Mouse (Mus musculus) effector memory CD4-positive, alpha-beta T cell, adult 7 months (primary cell): ENCODE data around the gene Rnf126. TPM values are rescaled to one million over a fixed set of nuclear protein-coding genes. Genes with fewer than 3 reads are reported as not detected.

Experiments used
- polyA plus RNA-seq: library from polyadenylated mRNA; unstranded; fragments of 100-300 nt; shearing (Covaris generic); gene quantifications from one replicate; pipeline ENCODE4 v1.2.1, GENCODE M21; 2017

Rnf126 gene
- 41.8 TPM for polyA plus RNA-seq

DNA sequence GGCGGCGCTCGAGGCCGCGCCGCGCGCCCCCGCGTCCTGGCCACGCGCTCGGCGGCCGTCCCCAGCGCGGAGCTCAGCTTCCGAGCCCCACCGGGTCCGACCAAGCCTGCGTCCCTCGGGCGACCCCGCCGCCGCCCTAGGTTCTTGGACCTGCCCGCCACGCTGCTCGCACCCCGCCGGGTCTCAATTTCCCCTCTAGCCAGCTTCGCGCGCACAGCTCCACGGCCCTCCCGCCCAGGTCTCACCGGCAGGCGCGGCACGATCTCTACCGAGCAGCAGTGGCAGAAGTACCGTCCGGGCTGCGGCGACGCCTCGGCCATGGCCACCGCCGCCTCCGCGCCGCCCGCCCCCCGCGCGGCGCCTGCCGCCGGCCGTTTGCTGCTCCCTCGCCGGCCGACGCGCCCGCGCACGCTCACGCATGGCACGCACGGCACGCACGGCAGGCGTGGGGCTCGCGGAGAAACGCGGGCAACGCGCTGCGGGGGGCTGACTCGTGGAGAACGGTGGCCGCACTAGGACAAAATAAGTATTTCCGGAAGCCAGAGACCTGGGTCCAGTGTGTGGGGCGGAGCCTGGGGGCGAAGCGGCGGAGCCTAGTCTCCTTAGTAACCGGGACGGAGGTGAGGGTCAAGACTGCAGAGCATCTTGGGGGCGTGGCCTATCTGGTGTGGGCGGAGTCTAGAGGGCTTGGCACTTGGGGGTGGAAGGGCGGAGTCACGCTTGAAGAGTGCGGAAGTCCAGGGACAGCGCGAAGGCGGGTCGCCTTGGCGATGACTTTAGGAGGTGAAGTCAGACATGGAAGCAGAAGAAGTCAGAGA is at the start of gene Rnf126:
Gene Rnf126 (minus strand): TSS at position 445 of the 818 bp plus-strand sequence.

DNA sequence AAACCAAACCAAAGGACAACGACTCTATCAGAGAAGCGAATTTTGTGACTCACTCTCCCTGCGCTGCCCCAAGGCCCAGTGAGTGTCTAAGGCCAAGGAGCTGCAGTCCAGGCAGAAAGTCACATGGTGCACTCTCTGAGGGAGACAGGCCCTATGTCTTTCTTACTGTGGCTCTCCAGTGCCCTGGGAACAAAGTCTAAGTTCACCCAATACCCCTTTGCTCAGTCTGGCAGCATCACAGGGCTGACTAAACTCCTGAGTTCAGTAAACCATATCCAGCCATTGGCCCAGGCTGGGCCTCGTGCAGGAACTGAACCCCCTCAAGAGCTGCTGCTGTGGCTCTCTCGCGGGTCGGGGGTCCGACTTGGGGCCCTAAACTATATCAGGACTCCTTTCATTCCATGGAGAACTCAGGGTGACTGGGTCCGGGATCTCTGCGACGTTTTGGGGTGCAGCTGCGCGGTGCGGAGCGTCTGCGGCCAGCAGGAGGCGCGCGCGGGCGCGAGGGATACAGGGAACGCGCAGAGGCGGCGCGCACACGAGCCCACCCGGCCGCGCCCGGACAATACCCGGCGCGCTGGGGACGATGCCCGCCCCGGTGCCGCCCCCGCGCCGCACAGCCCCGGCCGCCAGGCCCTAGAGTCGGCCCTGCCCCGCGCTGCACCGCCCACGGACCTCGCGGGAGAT is 26.4 kb upstream of the Rnf126 start, which contains the start of gene Palm:
Gene Palm (plus strand): TSS at position 522 of the 687 bp plus-strand sequence.

DNA sequence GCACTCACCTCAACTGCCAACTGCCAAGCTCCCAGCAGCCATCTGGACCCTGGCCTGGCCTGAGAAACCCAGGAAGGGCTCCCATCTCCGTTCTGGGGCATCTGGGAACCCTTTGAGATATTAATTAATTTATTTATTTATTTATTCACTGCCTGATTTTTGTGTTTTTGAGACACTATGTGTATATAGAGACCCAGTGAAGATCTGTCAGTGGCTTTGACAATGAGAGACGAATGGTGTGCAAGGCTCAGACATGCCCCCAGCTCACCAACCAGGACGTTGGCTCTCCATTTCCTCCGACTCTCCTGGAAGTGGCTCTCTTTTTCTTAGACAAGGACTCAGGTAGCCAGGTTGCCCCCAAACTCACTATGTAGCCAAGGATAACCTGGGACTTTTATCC is 24.1 kb upstream of the Rnf126 start, which contains the start of gene Prss57:
Gene Prss57 (minus strand): TSS at position 101 of the 400 bp plus-strand sequence.

DNA sequence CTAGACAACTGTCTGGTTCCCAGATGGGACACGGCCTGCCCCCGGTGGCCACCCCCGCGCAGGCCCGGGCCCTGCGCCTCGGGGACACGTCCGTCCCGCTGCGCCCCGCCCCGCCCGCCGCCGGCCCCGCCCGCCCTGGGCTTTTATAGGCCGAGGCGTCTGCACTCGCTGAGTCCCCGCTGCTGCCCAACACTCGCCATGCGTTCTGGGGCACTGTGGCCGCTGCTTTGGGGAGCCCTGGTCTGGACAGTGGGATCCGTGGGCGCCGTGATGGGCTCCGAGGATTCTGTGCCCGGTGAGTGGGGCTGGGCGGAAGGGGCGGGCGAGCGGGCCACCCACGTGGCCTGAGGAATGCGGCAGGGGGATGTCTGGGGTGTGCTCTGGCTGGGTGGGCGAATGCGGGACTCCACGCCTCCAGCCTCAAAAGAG is 10.4 kb upstream of the Rnf126 start, which contains the start of gene Fstl3:
Gene Fstl3 (plus strand): TSS at position 170 of the 429 bp plus-strand sequence.

DNA sequence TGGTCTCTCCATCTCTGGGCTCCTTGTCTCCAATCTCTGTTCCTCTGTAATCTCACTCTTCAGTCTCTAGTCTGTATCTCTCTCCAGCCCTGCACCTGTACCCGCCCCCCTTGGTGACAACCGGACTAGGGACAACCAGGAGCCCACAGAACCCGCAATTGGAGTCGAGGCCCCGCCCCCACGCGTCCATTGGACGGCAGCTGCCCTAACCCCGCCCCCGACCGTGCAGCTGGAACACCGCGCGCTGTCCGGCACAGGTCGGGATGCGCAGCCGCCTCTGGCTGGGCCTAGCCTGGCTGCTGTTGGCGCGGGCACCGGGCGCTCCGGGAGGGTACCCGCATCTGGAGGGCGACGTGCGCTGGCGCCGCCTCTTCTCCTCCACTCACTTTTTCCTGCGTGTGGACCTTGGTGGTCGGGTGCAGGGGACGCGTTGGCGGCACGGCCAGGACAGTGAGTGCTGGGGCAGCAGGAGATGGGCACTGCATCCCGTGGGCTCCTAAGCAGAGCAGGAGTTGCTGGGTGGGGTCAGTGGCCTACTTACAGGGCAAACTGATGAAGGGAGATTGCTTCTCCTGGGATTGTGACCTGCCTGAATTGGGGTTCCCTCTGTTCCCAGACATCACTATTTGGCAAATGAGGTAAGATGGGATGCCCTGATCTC is 11.8 kb downstream of the Rnf126 start, which contains the start of gene Fgf22:
Gene Fgf22 (plus strand): TSS at position 221 of the 661 bp plus-strand sequence.

DNA sequence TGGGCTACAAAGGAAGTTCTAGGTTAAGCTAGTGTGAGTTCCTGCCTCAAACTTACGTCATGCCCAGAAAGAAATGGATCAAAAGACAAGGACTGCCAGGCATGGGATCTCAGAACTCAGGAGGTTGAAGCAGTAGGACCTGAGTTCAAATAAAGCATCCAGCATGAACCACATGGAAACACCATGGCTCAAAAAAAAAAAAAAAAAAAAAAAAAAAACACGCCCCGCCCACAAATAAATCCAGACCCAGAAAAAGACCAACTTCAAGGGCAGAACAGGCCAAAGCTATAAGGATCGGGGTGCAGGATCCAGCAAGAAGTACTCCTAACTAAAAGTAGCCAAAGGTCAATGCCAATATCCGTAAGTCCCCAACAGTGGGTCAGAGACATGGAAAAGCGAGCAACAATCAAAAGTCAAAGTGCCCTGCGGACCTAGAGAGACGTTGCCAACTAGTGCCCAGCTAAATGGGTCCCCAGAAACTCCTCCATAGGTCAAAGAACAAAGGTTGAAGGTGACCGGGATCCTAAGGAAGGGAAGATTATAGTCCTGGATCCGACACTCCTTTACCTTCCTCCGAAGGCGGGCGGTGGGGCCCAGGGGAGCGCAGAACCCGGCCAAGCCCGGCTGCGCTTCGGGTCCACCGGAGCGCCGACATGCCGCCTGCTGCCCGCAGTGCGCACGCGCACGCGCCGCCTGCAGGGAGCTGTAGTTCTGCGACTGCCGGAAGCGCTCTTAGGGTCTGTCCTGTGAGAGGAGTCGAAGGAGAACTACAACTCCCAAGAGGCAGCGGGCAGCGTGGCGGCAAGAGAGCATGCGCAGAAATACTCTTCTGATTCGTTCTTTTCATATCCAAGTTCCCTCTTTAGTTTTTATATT is 20.6 kb downstream of the Rnf126 start, which contains the start of gene Polrmt:
Gene Polrmt (minus strand): TSS at position 684 of the 876 bp plus-strand sequence.

DNA sequence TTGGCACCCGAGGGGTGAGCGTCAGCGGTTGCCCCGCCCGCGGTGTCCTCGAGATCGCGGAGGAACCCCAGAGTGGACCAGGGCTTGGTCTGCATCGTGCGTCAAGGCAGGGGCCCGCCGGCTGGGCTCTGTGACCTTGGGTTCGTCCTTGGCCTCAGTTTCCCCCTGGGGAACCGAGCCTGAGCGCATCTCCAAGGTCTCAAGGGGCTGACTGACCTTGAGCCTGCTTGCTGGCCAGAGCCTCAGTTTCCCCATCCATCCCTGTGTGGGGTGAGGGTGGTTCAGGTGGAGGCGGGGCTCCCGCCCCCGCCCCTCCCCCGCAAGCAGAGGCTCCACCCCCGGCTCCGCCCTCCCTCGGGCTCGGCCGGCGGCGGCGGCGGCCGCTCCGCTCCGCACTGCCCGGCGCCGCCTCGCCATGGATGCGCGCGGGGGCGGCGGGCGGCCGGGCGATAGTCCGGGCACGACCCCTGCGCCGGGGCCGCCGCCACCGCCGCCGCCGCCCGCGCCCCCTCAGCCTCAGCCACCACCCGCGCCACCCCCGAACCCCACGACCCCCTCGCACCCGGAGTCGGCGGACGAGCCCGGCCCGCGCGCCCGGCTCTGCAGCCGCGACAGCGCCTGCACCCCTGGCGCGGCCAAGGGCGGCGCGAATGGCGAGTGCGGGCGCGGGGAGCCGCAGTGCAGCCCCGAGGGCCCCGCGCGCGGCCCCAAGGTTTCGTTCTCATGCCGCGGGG is 50.3 kb downstream of the Rnf126 start, which contains the start of gene Hcn2:
Gene Hcn2 (plus strand): TSS at position 381 of the 734 bp plus-strand sequence.

Other genes with a start within 250 kb of the Rnf126 start
- gene Plpp2, start 233.2 kb downstream of the Rnf126 start, polyA plus RNA-seq, result 3.7 TPM
- gene Mier2, start 211.8 kb downstream of the Rnf126 start, polyA plus RNA-seq, result 38.1 TPM
- gene Theg, start 179.6 kb downstream of the Rnf126 start, polyA plus RNA-seq, result 0.35 TPM
- gene C2cd4c, start 152.9 kb downstream of the Rnf126 start, polyA plus RNA-seq, result not detected
- gene Shc2, start 129.0 kb downstream of the Rnf126 start, polyA plus RNA-seq, result 0.17 TPM
- not detected for gene Odf3l2, start 121.2 kb downstream of the Rnf126 start, polyA plus RNA-seq
- 0.54 TPM for gene Madcam1, start 102.4 kb downstream of the Rnf126 start, polyA plus RNA-seq
- gene Tpgs1, start 97.6 kb downstream of the Rnf126 start, polyA plus RNA-seq, result 26.2 TPM
- 78.4 TPM for gene Cdc34, start 84.8 kb downstream of the Rnf126 start, polyA plus RNA-seq
- 8.2 TPM for gene Gzmm, start 77.9 kb downstream of the Rnf126 start, polyA plus RNA-seq
- 207 TPM for gene Bsg, start 62.5 kb downstream of the Rnf126 start, polyA plus RNA-seq
- not detected for gene Hcn2, start 50.3 kb downstream of the Rnf126 start, polyA plus RNA-seq
- 31.9 TPM for gene Polrmt, start 20.4 kb downstream of the Rnf126 start, polyA plus RNA-seq
- gene Fgf22, start 11.9 kb downstream of the Rnf126 start, polyA plus RNA-seq, result not detected
- gene Fstl3, start 10.3 kb upstream of the Rnf126 start, polyA plus RNA-seq, result not detected
- gene Prss57, start 24.0 kb upstream of the Rnf126 start, polyA plus RNA-seq, result 0.17 TPM
- 4.5 TPM for gene Palm, start 26.6 kb upstream of the Rnf126 start, polyA plus RNA-seq
- 0.44 TPM for gene Misp, start 54.0 kb upstream of the Rnf126 start, polyA plus RNA-seq
- 478 TPM for gene Ptbp1, start 87.5 kb upstream of the Rnf126 start, polyA plus RNA-seq
- gene Prtn3, start 107.5 kb upstream of the Rnf126 start, polyA plus RNA-seq, result not detected
- gene Plppr3, start 107.7 kb upstream of the Rnf126 start, polyA plus RNA-seq, result 6.8 TPM
- gene Elane, start 119.3 kb upstream of the Rnf126 start, polyA plus RNA-seq, result not detected
- not detected for gene Cfd, start 123.9 kb upstream of the Rnf126 start, polyA plus RNA-seq
- gene Med16, start 142.0 kb upstream of the Rnf126 start, polyA plus RNA-seq, result 27.3 TPM
- 19.6 TPM for gene Gm26602, start 143.9 kb upstream of the Rnf126 start, polyA plus RNA-seq
- 0.26 TPM for gene Kiss1r, start 150.0 kb upstream of the Rnf126 start, polyA plus RNA-seq
- 117 TPM for gene R3hdm4, start 154.3 kb upstream of the Rnf126 start, polyA plus RNA-seq
- 9.7 TPM for gene Arid3a, start 160.1 kb upstream of the Rnf126 start, polyA plus RNA-seq
- 74.2 TPM for gene Wdr18, start 193.2 kb upstream of the Rnf126 start, polyA plus RNA-seq
- 0.49 TPM for gene Grin3b, start 203.8 kb upstream of the Rnf126 start, polyA plus RNA-seq
- 26.7 TPM for gene Tmem259, start 217.4 kb upstream of the Rnf126 start, polyA plus RNA-seq
- 580 TPM for gene Cnn2, start 221.6 kb upstream of the Rnf126 start, polyA plus RNA-seq
- 42.6 TPM for gene Abca7, start 229.5 kb upstream of the Rnf126 start, polyA plus RNA-seq
- 732 TPM for gene Arhgap45, start 249.7 kb upstream of the Rnf126 start, polyA plus RNA-seq